Mouse (Mus musculus): ENCODE results near the gene Gabra5.

GRCm38 (mm10) chr7:57419392-57419791 is 90.5 kb downstream of the Gabra5 start, which contains the start of gene Gabrb3:
- TF ChIP-seq CTCF (IDR thresholded peaks at IDR 0.05; ENCODE audit: borderline replicate concordance, extremely low read depth, insufficient read depth, insufficient read length), result no peak
- TF ChIP-seq POLR2A (IDR thresholded peaks at IDR 0.05; ENCODE audit: borderline replicate concordance, extremely low read depth, insufficient read depth, insufficient read length, poor library complexity, severe bottlenecking), result no peak
